Mouse (Mus musculus) embryonic facial prominence, embryonic 11.5 days (tissue): ENCODE data around the gene Chst15. TPM values are rescaled to one million over a fixed set of nuclear protein-coding genes. Genes with fewer than 3 reads are reported as not detected.

Experiments
- ATAC-seq: fragments of 200-750 bp; cut with Nextera tagmentation; replicated peaks from 2 replicates; pipeline ENCODE4 v1.8.0; 2017; ENCODE audit warnings: low read depth; ENCODE audit not compliant: insufficient number of reproducible peaks, low FRiP score, low TSS enrichment
- DNase-seq: peaks from one replicate; pipeline ENCODE4 v3.0.0-alpha.2; 2015; ENCODE audit warnings: low spot score
- H3K27ac ChIP-seq: fragments of 300-500 bp; sonication (generic); replicated peaks from 2 replicates; pipeline ENCODE4 v1.5.1; 2014; ENCODE audit warnings: mild to moderate bottlenecking, low read depth, low read length, control low read depth
- H3K27me3 ChIP-seq: fragments of 300-500 bp; sonication (generic); 2 replicates; pipeline ENCODE4 v1.6.1; 2014; ENCODE audit warnings: mild to moderate bottlenecking, low read length, moderate library complexity, mixed read lengths; ENCODE audit not compliant: control insufficient read depth, insufficient read depth
- H3K36me3 ChIP-seq: fragments of 300-500 bp; sonication (generic); replicated peaks from 2 replicates; pipeline ENCODE4 v1.6.1; 2014; ENCODE audit warnings: low read depth, mild to moderate bottlenecking, low read length, moderate library complexity, mixed read lengths; ENCODE audit not compliant: control insufficient read depth, insufficient read depth
- H3K4me1 ChIP-seq: fragments of 300-500 bp; sonication (generic); 2 replicates; pipeline ENCODE4 v1.6.1; 2014; ENCODE audit warnings: low read length, mixed read lengths; ENCODE audit not compliant: control insufficient read depth, insufficient read depth
- H3K4me2 ChIP-seq: fragments of 300-500 bp; sonication (generic); 2 replicates; pipeline ENCODE4 v1.6.1; 2014; ENCODE audit warnings: low read depth, mild to moderate bottlenecking, control low read depth, low read length, moderate library complexity
- H3K4me3 ChIP-seq: fragments of 300-500 bp; sonication (generic); 2 replicates; pipeline ENCODE4 v1.5.1; 2014; ENCODE audit warnings: low read depth, low read length, control low read depth
- H3K9ac ChIP-seq: fragments of 300-500 bp; sonication (generic); replicated peaks from 2 replicates; pipeline ENCODE4 v1.6.1; 2014; ENCODE audit warnings: mild to moderate bottlenecking, control low read depth, low read length
- H3K9me3 ChIP-seq: fragments of 300-500 bp; sonication (generic); replicated peaks from 2 replicates; pipeline ENCODE4 v1.6.1; 2016; ENCODE audit warnings: mild to moderate bottlenecking, low read length, inconsistent platforms, mixed read lengths; ENCODE audit not compliant: control insufficient read depth
- WGBS: fragments of 180-500 bp; shearing (Covaris S2); extraction: QIAGEN DNeasy Blood & Tissue Kit; methylation state at CpG from one replicate; pipeline ENCODE4 v1.1.7; 2014; 5-methylcytosine and 5-hydroxymethylcytosine counted together
- polyA plus RNA-seq: library from polyadenylated mRNA; unstranded; fragments of >200 nt; fragmentation: Nextera tagmentation; extraction: Ambion mirVana; gene quantifications from 2 replicates; pipeline ENCODE4 v1.2.1, GENCODE M21; 2014

Chst15 gene
- polyA plus RNA-seq, 1 experiment from 2014 or later: 8.7 TPM

- Histone ChIP-seq H3K9ac (no peak overlapping the region), H3K36me3 (no peaks in the 10 kb centered on the region), H3K4me2 (no peak overlapping the region), H3K27me3 (no peaks in the 10 kb centered on the region), H3K4me1 (no peaks in the 10 kb centered on the region), H3K27ac (no peak overlapping the region), H3K9me3 (no peaks in the 10 kb centered on the region), H3K4me3 (no peak overlapping the region)
- ATAC-seq: no peak
- no peak for DNase-seq
- WGBS: 93% methylated on average over 2 of the region's 2 CpGs
These were observed 26.9 kb upstream of the Chst15 start for GRCm38 (mm10) chr7:132343900-132344299.

GRCm38 (mm10) chr7:132343146-132343545, 26.1 kb upstream of the Chst15 start:
- H3K9me3 ChIP-seq: no peaks in the 10 kb centered on the region
- WGBS: 63% methylated on average over 2 of the region's 2 CpGs
- no peak overlapping the region for H3K4me2 ChIP-seq
- no peaks in the 10 kb centered on the region for H3K4me1 ChIP-seq
- H3K36me3 ChIP-seq: no peaks in the 10 kb centered on the region
- DNase-seq: no peak
- H3K27ac ChIP-seq: no peak overlapping the region
- no peaks in the 10 kb centered on the region for H3K27me3 ChIP-seq
- no peak for ATAC-seq
- H3K4me3 ChIP-seq: no peak overlapping the region
- no peak overlapping the region for H3K9ac ChIP-seq

- no peak for ATAC-seq
- Histone ChIP-seq H3K4me1 (no peaks in the 10 kb centered on the region), H3K4me2 (no peak overlapping the region), H3K9me3 (no peaks in the 10 kb centered on the region), H3K9ac (no peak overlapping the region), H3K36me3 (no peaks in the 10 kb centered on the region), H3K27ac (no peak overlapping the region), H3K4me3 (no peak overlapping the region), H3K27me3 (no peaks in the 10 kb centered on the region)
- DNase-seq: no peak
- WGBS: 73% methylated on average over 14 of the region's 14 CpGs
These were observed 22.2 kb upstream of the Chst15 start for GRCm38 (mm10) chr7:132339041-132339839.

GRCm38 (mm10) chr7:132338350-132338749, 21.3 kb upstream of the Chst15 start:
- Histone ChIP-seq H3K36me3 (no peaks in the 10 kb centered on the region), H3K9me3 (no peaks in the 10 kb centered on the region), H3K4me2 (no peak overlapping the region), H3K9ac (no peak overlapping the region), H3K4me3 (no peak overlapping the region), H3K4me1 (no peaks in the 10 kb centered on the region), H3K27me3 (no peaks in the 10 kb centered on the region), H3K27ac (no peak overlapping the region)
- ATAC-seq (no peak), DNase-seq (no peak)
- WGBS: 68% methylated on average over 6 of the region's 6 CpGs

DNA sequence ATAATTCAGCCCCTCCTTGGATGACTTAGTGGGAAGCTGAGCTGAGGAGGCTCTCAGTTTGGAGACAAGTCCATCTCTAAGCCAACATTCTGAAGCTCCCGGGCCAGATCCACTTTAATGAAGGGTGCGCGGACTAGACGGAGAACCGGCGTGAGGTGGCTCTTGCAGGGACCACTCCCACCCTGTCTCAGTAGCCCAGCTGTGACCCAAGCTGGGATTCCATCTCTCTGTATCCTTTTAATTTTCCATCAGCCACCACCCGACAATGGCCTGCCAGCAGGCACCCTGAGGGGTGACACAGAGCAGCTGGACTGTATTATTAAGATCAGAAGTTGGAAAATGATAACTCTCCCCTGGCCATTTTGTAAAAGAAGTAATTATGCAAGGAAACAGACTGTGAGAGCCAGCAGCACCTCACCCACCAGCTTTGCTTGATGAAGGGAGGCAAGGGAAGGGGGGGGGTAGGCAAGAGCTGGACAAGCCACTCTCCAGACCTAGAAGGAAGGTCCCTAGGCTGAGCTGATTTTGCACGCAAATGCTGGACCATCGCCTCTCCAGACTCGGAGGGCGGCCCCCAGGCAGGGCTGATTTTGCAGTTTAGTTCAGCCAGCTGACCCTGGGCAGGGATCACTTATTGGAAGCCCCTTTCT, 20.4 kb upstream of the Chst15 start:
- Histone ChIP-seq H3K9ac (no peak overlapping the region), H3K27me3 (no peaks in the 10 kb centered on the region), H3K36me3 (no peaks in the 10 kb centered on the region), H3K27ac (no peak overlapping the region), H3K9me3 (no peaks in the 10 kb centered on the region), H3K4me3 (no peak overlapping the region), H3K4me2 (no peak overlapping the region), H3K4me1 (no peaks in the 10 kb centered on the region)
- DNase-seq (no peak), ATAC-seq (no peak; the same call in 1 of the 2 replicates)
- 78% methylated on average over 11 of the region's 11 CpGs for WGBS

DNA sequence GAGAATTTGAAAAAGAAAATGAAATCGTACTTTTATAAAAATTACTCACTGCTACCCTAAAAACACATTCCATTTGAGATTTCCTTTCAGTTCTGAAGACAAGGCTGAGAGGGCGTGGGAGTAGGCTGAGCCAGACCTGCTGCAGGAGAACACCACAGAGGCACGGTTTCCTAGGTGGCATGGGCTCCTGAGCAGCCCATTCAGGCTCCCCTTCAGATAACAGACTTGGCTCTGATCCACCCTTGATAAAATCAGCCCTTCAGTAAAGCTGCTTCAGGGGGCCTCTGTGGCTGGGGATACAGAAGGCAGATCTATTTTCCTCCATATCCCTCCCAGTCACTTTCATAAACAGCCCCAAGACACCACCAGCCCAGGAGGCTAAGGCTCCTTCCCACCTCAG, 19.8 kb upstream of the Chst15 start:
- H3K4me2 ChIP-seq: no peak overlapping the region
- no peaks in the 10 kb centered on the region for H3K4me1 ChIP-seq
- H3K9ac ChIP-seq: no peak overlapping the region
- no peaks in the 10 kb centered on the region for H3K9me3 ChIP-seq
- no peak overlapping the region for H3K27ac ChIP-seq
- H3K4me3 ChIP-seq: no peak overlapping the region
- no peak for ATAC-seq
- DNase-seq: no peak
- H3K27me3 ChIP-seq: no peaks in the 10 kb centered on the region
- WGBS: 64% methylated on average over 3 of the region's 3 CpGs
- no peaks in the 10 kb centered on the region for H3K36me3 ChIP-seq

DNA sequence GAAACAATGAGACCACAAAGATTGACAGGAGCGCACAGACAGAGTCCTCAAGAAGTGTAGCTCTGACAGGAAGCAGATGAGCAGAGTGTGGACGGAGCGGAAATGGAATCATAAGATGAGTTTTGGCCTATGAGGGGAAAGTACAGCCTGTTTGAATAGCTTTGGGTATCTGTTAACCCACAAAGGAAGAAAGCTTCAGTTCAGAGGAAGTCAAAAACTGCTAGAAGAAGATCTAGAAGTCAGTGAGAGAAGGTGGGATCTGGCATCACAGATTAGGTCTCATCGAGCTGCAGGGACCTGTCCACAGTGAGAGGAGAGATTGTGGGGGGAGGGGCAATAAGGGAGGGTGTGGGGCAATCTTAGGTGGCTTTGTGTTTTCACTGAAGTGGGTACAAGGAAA, 18.3 kb upstream of the Chst15 start:
- no peak for DNase-seq
- Histone ChIP-seq H3K36me3 (no peaks in the 10 kb centered on the region), H3K4me1 (no peaks in the 10 kb centered on the region; the same call in 1 of the 2 replicates), H3K4me3 (no peak overlapping the region), H3K27ac (no peak overlapping the region), H3K4me2 (no peak overlapping the region), H3K27me3 (no peaks in the 10 kb centered on the region), H3K9ac (no peak overlapping the region), H3K9me3 (no peaks in the 10 kb centered on the region)
- 94% methylated on average over 4 of the region's 4 CpGs for WGBS
- ATAC-seq: no peak

GRCm38 (mm10) chr7:132333078-132333477, 16.1 kb upstream of the Chst15 start:
- H3K36me3 ChIP-seq: no peaks in the 10 kb centered on the region
- H3K4me3 ChIP-seq: no peak overlapping the region
- WGBS: 57% methylated on average over 1 of the region's 1 CpGs
- no peaks in the 10 kb centered on the region for H3K9me3 ChIP-seq
- H3K4me1 ChIP-seq: no peaks in the 10 kb centered on the region; the same call in 1 of the 2 replicates
- DNase-seq (no peak), ATAC-seq (no peak)
- H3K27me3 ChIP-seq: no peaks in the 10 kb centered on the region
- no peak overlapping the region for H3K27ac ChIP-seq
- no peak overlapping the region for H3K4me2 ChIP-seq
- no peak overlapping the region for H3K9ac ChIP-seq
